Mouse (Mus musculus): ENCODE data around the gene Napsa. TPM values are rescaled to one million over a fixed set of nuclear protein-coding genes. Genes with fewer than 3 reads are reported as not detected.

The Napsa gene
- total and polyA plus RNA-seq, 3 experiments: 0.16 to 1.3 (median 0.35) TPM

- Histone ChIP-seq H3K27me3 (ENCODE audit: insufficient read depth, low read length) (peaks cover 9% of the 10 kb centered on the region; the same call in 1 of the 2 replicates), H3K4me1 (ENCODE audit: insufficient read depth, low read depth, low read length) (peaks cover 12% of the 10 kb centered on the region)
Measured at GRCm38 (mm10) chr7:44600691-44601262, 28.6 kb downstream of the Napsa start.

GRCm38 (mm10) chr7:44601646-44602045, 29.5 kb downstream of the Napsa start:
- peaks cover 14% of the 10 kb centered on the region for H3K4me1 ChIP-seq (ENCODE audit: insufficient read depth, low read depth, low read length)
- no peak overlapping the region for H3K4me3 ChIP-seq (ENCODE audit: low read depth, low read length)
- peaks cover 17% of the 10 kb centered on the region; the same call in 1 of the 2 replicates for H3K27me3 ChIP-seq (ENCODE audit: insufficient read depth, low read length)
- DNase-seq (ENCODE audit: low spot score): no peak
- no peaks in the 10 kb centered on the region for H3K36me3 ChIP-seq (replicated peaks)
- ATAC-seq (ENCODE audit: extremely low read depth, insufficient number of reproducible peaks, low FRiP score, poor library complexity, severe bottlenecking): no peak
- no peaks in the 10 kb centered on the region for H3K9me3 ChIP-seq (replicated peaks)
- no peak for TF ChIP-seq CTCF (IDR thresholded peaks at IDR 0.05; ENCODE audit: low read depth, low read length)
- no peak for TF ChIP-seq POLR2AphosphoS5 (IDR thresholded peaks at IDR 0.05; ENCODE audit: insufficient replicate concordance, low read depth, low read length)
- no peak for TF ChIP-seq TAL1 (conservative IDR thresholded peaks at IDR 0.05; ENCODE audit: low read depth, low read length)
- TF ChIP-seq GATA1 (IDR thresholded peaks at IDR 0.05; ENCODE audit: borderline replicate concordance, low read length): no peak
- TF ChIP-seq GATA2 (IDR thresholded peaks at IDR 0.05; ENCODE audit: borderline replicate concordance, low read depth, low read length): no peak

More at GRCm38 (mm10) chr7:44600691-44601262, 28.6 kb downstream of the Napsa start:
- Histone ChIP-seq H3K9me3 (replicated peaks) (no peaks in the 10 kb centered on the region), H3K4me3 (ENCODE audit: low read depth, low read length) (no peak overlapping the region), H3K36me3 (replicated peaks) (no peaks in the 10 kb centered on the region)
- no peak for TF ChIP-seq GATA1 (IDR thresholded peaks at IDR 0.05; ENCODE audit: borderline replicate concordance, low read length)
- TF ChIP-seq POLR2AphosphoS5 (IDR thresholded peaks at IDR 0.05; ENCODE audit: insufficient replicate concordance, low read depth, low read length): no peak
- no peak for TF ChIP-seq GATA2 (IDR thresholded peaks at IDR 0.05; ENCODE audit: borderline replicate concordance, low read depth, low read length)
- TF ChIP-seq CTCF (IDR thresholded peaks at IDR 0.05; ENCODE audit: low read depth, low read length): no peak
- no peak for TF ChIP-seq TAL1 (conservative IDR thresholded peaks at IDR 0.05; ENCODE audit: low read depth, low read length)
- ATAC-seq (ENCODE audit: extremely low read depth, insufficient number of reproducible peaks, low FRiP score, poor library complexity, severe bottlenecking) (no peak), DNase-seq (ENCODE audit: low spot score) (no peak)

- H3K4me3 ChIP-seq (ENCODE audit: low read depth, low read length): no peak overlapping the region
- H3K9me3 ChIP-seq (replicated peaks): no peaks in the 10 kb centered on the region
- H3K27me3 ChIP-seq (ENCODE audit: insufficient read depth, low read length): peaks cover 17% of the 10 kb centered on the region; the same call in 1 of the 2 replicates
- TF ChIP-seq POLR2AphosphoS5 (IDR thresholded peaks at IDR 0.05; ENCODE audit: insufficient replicate concordance, low read depth, low read length): no peak
- TF ChIP-seq GATA2 (IDR thresholded peaks at IDR 0.05; ENCODE audit: borderline replicate concordance, low read depth, low read length): no peak
- no peak for TF ChIP-seq TAL1 (conservative IDR thresholded peaks at IDR 0.05; ENCODE audit: low read depth, low read length)
- TF ChIP-seq CTCF (IDR thresholded peaks at IDR 0.05; ENCODE audit: low read depth, low read length): no peak
- H3K4me1 ChIP-seq (ENCODE audit: insufficient read depth, low read depth, low read length): peaks cover 14% of the 10 kb centered on the region
- ATAC-seq (ENCODE audit: extremely low read depth, insufficient number of reproducible peaks, low FRiP score, poor library complexity, severe bottlenecking) (no peak), DNase-seq (ENCODE audit: low spot score) (no peak)
- H3K36me3 ChIP-seq (replicated peaks): no peaks in the 10 kb centered on the region
Measured at GRCm38 (mm10) chr7:44602443-44602842, 30.3 kb downstream of the Napsa start.

- Histone ChIP-seq H3K36me3 (replicated peaks) (no peaks in the 10 kb centered on the region), H3K27me3 (ENCODE audit: insufficient read depth, low read length) (peaks cover 17% of the 10 kb centered on the region; the same call in 1 of the 2 replicates), H3K4me1 (ENCODE audit: insufficient read depth, low read depth, low read length) (peaks cover 14% of the 10 kb centered on the region), H3K4me3 (ENCODE audit: low read depth, low read length) (peak overlapping the region; percentile 64), H3K9me3 (replicated peaks) (no peaks in the 10 kb centered on the region)
- DNase-seq (ENCODE audit: low spot score): peak; percentile 18
- ATAC-seq (ENCODE audit: extremely low read depth, insufficient number of reproducible peaks, low FRiP score, poor library complexity, severe bottlenecking): no peak
- no peak for TF ChIP-seq GATA2 (IDR thresholded peaks at IDR 0.05; ENCODE audit: borderline replicate concordance, low read depth, low read length)
- no peak for TF ChIP-seq CTCF (IDR thresholded peaks at IDR 0.05; ENCODE audit: low read depth, low read length)
- TF ChIP-seq POLR2AphosphoS5 (IDR thresholded peaks at IDR 0.05; ENCODE audit: insufficient replicate concordance, low read depth, low read length): no peak
Measured at GRCm38 (mm10) chr7:44603186-44603855, 31.1 kb downstream of the Napsa start.

GRCm38 (mm10) chr7:44604139-44604606, 32.0 kb downstream of the Napsa start:
- Histone ChIP-seq H3K4me1 (ENCODE audit: insufficient read depth, low read depth, low read length) (peaks cover 14% of the 10 kb centered on the region), H3K9me3 (replicated peaks) (no peaks in the 10 kb centered on the region), H3K27me3 (ENCODE audit: insufficient read depth, low read length) (peaks cover 17% of the 10 kb centered on the region; the same call in 1 of the 2 replicates), H3K36me3 (replicated peaks) (no peaks in the 10 kb centered on the region), H3K4me3 (ENCODE audit: low read depth, low read length) (peak overlapping the region; percentile 64)
- peak; percentile 73 for DNase-seq (ENCODE audit: low spot score)
- TF ChIP-seq GATA1 (IDR thresholded peaks at IDR 0.05; ENCODE audit: borderline replicate concordance, low read length) (no peak), POLR2AphosphoS5 (IDR thresholded peaks at IDR 0.05; ENCODE audit: insufficient replicate concordance, low read depth, low read length) (no peak), TAL1 (conservative IDR thresholded peaks at IDR 0.05; ENCODE audit: low read depth, low read length) (no peak), GATA2 (IDR thresholded peaks at IDR 0.05; ENCODE audit: borderline replicate concordance, low read depth, low read length) (no peak), CTCF (IDR thresholded peaks at IDR 0.05; ENCODE audit: low read depth, low read length) (no peak)
- ATAC-seq (ENCODE audit: extremely low read depth, insufficient number of reproducible peaks, low FRiP score, poor library complexity, severe bottlenecking): no peak

- H3K9me3 ChIP-seq (replicated peaks): no peaks in the 10 kb centered on the region
- TF ChIP-seq GATA1 (IDR thresholded peaks at IDR 0.05; ENCODE audit: borderline replicate concordance, low read length) (no peak), POLR2AphosphoS5 (IDR thresholded peaks at IDR 0.05; ENCODE audit: insufficient replicate concordance, low read depth, low read length) (no peak), GATA2 (IDR thresholded peaks at IDR 0.05; ENCODE audit: borderline replicate concordance, low read depth, low read length) (no peak), TAL1 (conservative IDR thresholded peaks at IDR 0.05; ENCODE audit: low read depth, low read length) (no peak), CTCF (IDR thresholded peaks at IDR 0.05; ENCODE audit: low read depth, low read length) (no peak)
- peaks cover 17% of the 10 kb centered on the region; the same call in 1 of the 2 replicates for H3K27me3 ChIP-seq (ENCODE audit: insufficient read depth, low read length)
- H3K4me3 ChIP-seq (ENCODE audit: low read depth, low read length): peak overlapping the region; percentile 64; the same call in 1 of the 2 replicates
- H3K4me1 ChIP-seq (ENCODE audit: insufficient read depth, low read depth, low read length): peaks cover 14% of the 10 kb centered on the region
- H3K36me3 ChIP-seq (replicated peaks): no peaks in the 10 kb centered on the region
- ATAC-seq (ENCODE audit: extremely low read depth, insufficient number of reproducible peaks, low FRiP score, poor library complexity, severe bottlenecking): no peak
- peak; percentile 17 for DNase-seq (ENCODE audit: low spot score)
Measured at GRCm38 (mm10) chr7:44604619-44605018, 32.4 kb downstream of the Napsa start.
